Mouse (Mus musculus) heart, embryonic 14.5 days (tissue): ENCODE results near the gene Kcne1. TPM values are rescaled to one million over a fixed set of nuclear protein-coding genes. Genes with fewer than 3 reads are reported as not detected.

Experiments
- ATAC-seq: fragments of 200-750 bp; cut with Nextera tagmentation; 2 replicates; pipeline ENCODE4 v1.8.0; 2017; ENCODE audit warnings: low read depth, moderate TSS enrichment; ENCODE audit not compliant: insufficient number of reproducible peaks, insufficient read depth, low FRiP score
- H3K27ac ChIP-seq, 2 experiments: fragments of 200-500 bp in 1 of 2; fragments of 300-500 bp in 1 of 2; sonication (generic) in 1 of 2; replicated peaks in 1 of 2; 2 replicates each; pipeline ENCODE4 v1.5.1; 2012 to 2014; ENCODE audit warnings: low read depth in 2 of 2, low read length in 2 of 2, control low read depth in 1 of 2, mild to moderate bottlenecking in 1 of 2, mixed read lengths in 1 of 2; ENCODE audit not compliant: control insufficient read depth in 1 of 2, insufficient read depth in 1 of 2
- H3K27me3 ChIP-seq: fragments of 300-500 bp; sonication (generic); 2 replicates; pipeline ENCODE4 v1.6.1; 2014; ENCODE audit warnings: mild to moderate bottlenecking, low read length, control low read depth; ENCODE audit not compliant: control insufficient read depth, insufficient read depth
- H3K36me3 ChIP-seq: fragments of 300-500 bp; sonication (generic); 2 replicates; pipeline ENCODE4 v1.6.1; 2014; ENCODE audit warnings: mild to moderate bottlenecking, control low read depth, low read length, mixed read lengths; ENCODE audit not compliant: control insufficient read depth, insufficient read depth
- H3K4me1 ChIP-seq, 2 experiments: fragments of 200-500 bp in 1 of 2; fragments of 300-500 bp in 1 of 2; sonication (generic) in 1 of 2; 2 replicates each; pipeline ENCODE4 v1.6.1; 2012 to 2014; ENCODE audit warnings: low read length in 2 of 2, control low read depth in 1 of 2, mixed read lengths in 1 of 2; ENCODE audit not compliant: control insufficient read depth in 2 of 2, insufficient read depth in 2 of 2
- H3K4me2 ChIP-seq: fragments of 300-500 bp; sonication (generic); 2 replicates; pipeline ENCODE4 v1.6.1; 2014; ENCODE audit warnings: mild to moderate bottlenecking, low read length
- H3K4me3 ChIP-seq, 2 experiments: fragments of 200-500 bp in 1 of 2; fragments of 300-500 bp in 1 of 2; sonication (generic) in 1 of 2; 2 replicates each; pipeline ENCODE4 v1.5.1; 2012 to 2014; ENCODE audit warnings: low read length in 2 of 2, mild to moderate bottlenecking in 2 of 2, control low read depth in 1 of 2, low read depth in 1 of 2, moderate library complexity in 1 of 2; ENCODE audit not compliant: control insufficient read depth in 1 of 2, insufficient read depth in 1 of 2
- H3K9ac ChIP-seq: fragments of 300-500 bp; sonication (generic); 2 replicates; pipeline ENCODE4 v1.6.1; 2014; ENCODE audit warnings: mild to moderate bottlenecking, low read length
- H3K9me3 ChIP-seq: fragments of 300-500 bp; sonication (generic); 2 replicates; pipeline ENCODE4 v1.6.1; 2016; ENCODE audit warnings: low read length, control low read depth; ENCODE audit not compliant: control insufficient read depth
- WGBS: fragments of 180-500 bp; shearing (Covaris S2); extraction: QIAGEN DNeasy Blood & Tissue Kit; methylation state at CpG from one replicate; pipeline ENCODE4 v1.1.7; 2014; 5-methylcytosine and 5-hydroxymethylcytosine counted together
- polyA plus RNA-seq: library from polyadenylated mRNA; unstranded; fragments of >200 nt; fragmentation: Nextera tagmentation; extraction: Ambion mirVana; gene quantifications from 2 replicates; pipeline ENCODE4 v1.2.1, GENCODE M21; 2014

Gene Kcne1
- polyA plus RNA-seq, 1 experiment from 2014 or later, result 199 TPM

- ATAC-seq, result no peak
- no peaks in the 10 kb centered on the region for H3K27me3 ChIP-seq
- peak overlapping the region; percentile 93 to 99 for H3K27ac ChIP-seq
- peak overlapping the region; percentile 52 to 64 for H3K4me3 ChIP-seq
- H3K36me3 ChIP-seq, result peaks cover 39% of the 10 kb centered on the region
- peak overlapping the region; percentile 96 for H3K9ac ChIP-seq
- H3K4me1 ChIP-seq, result peaks cover 41 to 60% of the 10 kb centered on the region in 2 experiments
- H3K4me2 ChIP-seq, result peak overlapping the region; percentile 81
- no peaks in the 10 kb centered on the region for H3K9me3 ChIP-seq
- WGBS, result 13% methylated on average over 6 of the region's 6 CpGs
Measured at GRCm38 (mm10) chr16:92398574-92399118, 39.4 kb upstream of the Kcne1 start.

- peak overlapping the region; percentile 93 to 99 for H3K27ac ChIP-seq
- H3K4me1 ChIP-seq, result peaks cover 37 to 57% of the 10 kb centered on the region in 2 experiments
- ATAC-seq, result no peak
- 22% methylated on average over 10 of the region's 10 CpGs for WGBS
- H3K4me2 ChIP-seq, result peak overlapping the region; percentile 81
- H3K36me3 ChIP-seq, result peaks cover 46% of the 10 kb centered on the region
- peak overlapping the region; percentile 96 for H3K9ac ChIP-seq
- H3K9me3 ChIP-seq, result no peaks in the 10 kb centered on the region
- H3K27me3 ChIP-seq, result no peaks in the 10 kb centered on the region
- H3K4me3 ChIP-seq, result peak overlapping the region; percentile 52 to 64
Measured at GRCm38 (mm10) chr16:92397745-92398573, 38.7 kb upstream of the Kcne1 start.

GRCm38 (mm10) chr16:92393732-92394131, 34.5 kb upstream of the Kcne1 start:
- no peak for ATAC-seq
- H3K4me3 ChIP-seq, result no peak overlapping the region
- H3K9ac ChIP-seq, result no peak overlapping the region
- peaks cover 17 to 28% of the 10 kb centered on the region in 2 experiments for H3K4me1 ChIP-seq
- H3K36me3 ChIP-seq, result peaks cover 74% of the 10 kb centered on the region
- no peak overlapping the region; a peak in 1 of 4 replicates for H3K27ac ChIP-seq
- H3K4me2 ChIP-seq, result no peak overlapping the region
- WGBS, result 94% methylated on average over 3 of the region's 3 CpGs
- no peaks in the 10 kb centered on the region for H3K9me3 ChIP-seq
- no peaks in the 10 kb centered on the region for H3K27me3 ChIP-seq

- H3K4me1 ChIP-seq, result no peaks in the 10 kb centered on the region; a peak in 1 of 4 replicates
- ATAC-seq, result no peak
- H3K4me2 ChIP-seq, result no peak overlapping the region
- no peak overlapping the region for H3K9ac ChIP-seq
- H3K27ac ChIP-seq, result no peak overlapping the region
- H3K9me3 ChIP-seq, result no peaks in the 10 kb centered on the region
- H3K36me3 ChIP-seq, result peaks cover 25% of the 10 kb centered on the region
- WGBS, result 67% methylated on average over 10 of the region's 10 CpGs
- no peaks in the 10 kb centered on the region for H3K27me3 ChIP-seq
- H3K4me3 ChIP-seq, result no peak overlapping the region
Measured at GRCm38 (mm10) chr16:92387692-92388091, 28.4 kb upstream of the Kcne1 start.

GRCm38 (mm10) chr16:92385062-92385461, 25.8 kb upstream of the Kcne1 start:
- no peaks in the 10 kb centered on the region; a peak in 1 of 4 replicates for H3K4me1 ChIP-seq
- 4% methylated on average over 2 of the region's 2 CpGs for WGBS
- no peaks in the 10 kb centered on the region for H3K36me3 ChIP-seq
- no peak overlapping the region for H3K27ac ChIP-seq
- ATAC-seq, result no peak
- no peak overlapping the region for H3K4me2 ChIP-seq
- H3K9ac ChIP-seq, result no peak overlapping the region
- H3K9me3 ChIP-seq, result no peaks in the 10 kb centered on the region
- H3K4me3 ChIP-seq, result no peak overlapping the region
- H3K27me3 ChIP-seq, result no peaks in the 10 kb centered on the region

- ATAC-seq, result no peak
- Histone ChIP-seq H3K9ac (no peak overlapping the region), H3K4me2 (no peak overlapping the region), H3K9me3 (no peaks in the 10 kb centered on the region), H3K27ac (no peak overlapping the region), H3K4me1 (no peaks in the 10 kb centered on the region; a peak in 1 of 4 replicates), H3K36me3 (no peaks in the 10 kb centered on the region), H3K27me3 (no peaks in the 10 kb centered on the region), H3K4me3 (no peak overlapping the region)
Measured at GRCm38 (mm10) chr16:92383412-92383811, 24.1 kb upstream of the Kcne1 start.

GRCm38 (mm10) chr16:92382508-92382907, 23.2 kb upstream of the Kcne1 start:
- Histone ChIP-seq H3K27ac (no peak overlapping the region), H3K36me3 (no peaks in the 10 kb centered on the region), H3K4me1 (no peaks in the 10 kb centered on the region; a peak in 1 of 4 replicates), H3K4me3 (no peak overlapping the region), H3K4me2 (no peak overlapping the region), H3K27me3 (no peaks in the 10 kb centered on the region), H3K9me3 (no peaks in the 10 kb centered on the region), H3K9ac (no peak overlapping the region)
- 65% methylated on average over 6 of the region's 6 CpGs for WGBS
- ATAC-seq, result no peak
